Mouse (Mus musculus) ES-Bruce4 (cell line): ENCODE results near the gene Rnase12. TPM values are rescaled to one million over a fixed set of nuclear protein-coding genes. Genes with fewer than 3 reads are reported as not detected.

Experiments
- H3K27ac ChIP-seq: 2 replicates; pipeline ENCODE4 v1.5.1; 2012; ENCODE audit warnings: low read length, inconsistent platforms; ENCODE audit not compliant: insufficient read depth
- H3K27me3 ChIP-seq: 2 replicates; pipeline ENCODE4 v1.6.1; 2012; ENCODE audit warnings: mild to moderate bottlenecking, low read length, inconsistent platforms; ENCODE audit not compliant: control insufficient read depth, poor library complexity, insufficient read depth, severe bottlenecking
- H3K36me3 ChIP-seq: 2 replicates; pipeline ENCODE4 v1.6.1; 2012; ENCODE audit warnings: inconsistent platforms, mild to moderate bottlenecking, low read length, moderate library complexity; ENCODE audit not compliant: control insufficient read depth, poor library complexity, insufficient read depth, severe bottlenecking
- H3K4me1 ChIP-seq: one replicate; pipeline ENCODE4 v1.8.1; 2011; ENCODE audit warnings: low read length; ENCODE audit not compliant: control insufficient read depth, insufficient read depth
- H3K4me3 ChIP-seq: 2 replicates; pipeline ENCODE4 v1.5.1; 2011; ENCODE audit warnings: low read depth, mild to moderate bottlenecking, low read length
- H3K9ac ChIP-seq: 2 replicates; pipeline ENCODE4 v1.6.1; 2012; ENCODE audit warnings: low read depth, mild to moderate bottlenecking, inconsistent platforms; ENCODE audit not compliant: poor library complexity, severe bottlenecking
- H3K9me3 ChIP-seq: replicated peaks from 2 replicates; pipeline ENCODE4 v1.6.1; 2012; ENCODE audit warnings: mild to moderate bottlenecking, low read length, inconsistent platforms; ENCODE audit not compliant: control insufficient read depth, poor library complexity, insufficient read depth, severe bottlenecking
- CTCF ChIP-seq: IDR thresholded peaks from one replicate; pipeline ENCODE4 v1.8.1; 2011; ENCODE audit warnings: low read depth, low read length
- EP300 ChIP-seq: IDR thresholded peaks from 2 replicates; pipeline ENCODE4 v1.6.1; 2011; ENCODE audit warnings: low read depth, low read length; ENCODE audit not compliant: insufficient read depth
- POLR2A ChIP-seq: IDR thresholded peaks from one replicate; pipeline ENCODE4 v1.8.1; 2011; ENCODE audit warnings: low read length; ENCODE audit not compliant: insufficient read depth
- polyA plus RNA-seq: library from polyadenylated mRNA; stranded (reverse); fragments of >200 nt; gene quantifications from 2 replicates; pipeline ENCODE4 v1.2.4, GENCODE M21; 2011; ENCODE audit warnings: low read depth; ENCODE audit not compliant: missing spikeins, insufficient read depth, insufficient read length

The Rnase12 gene
- polyA plus RNA-seq, 1 experiment: not detected

DNA sequence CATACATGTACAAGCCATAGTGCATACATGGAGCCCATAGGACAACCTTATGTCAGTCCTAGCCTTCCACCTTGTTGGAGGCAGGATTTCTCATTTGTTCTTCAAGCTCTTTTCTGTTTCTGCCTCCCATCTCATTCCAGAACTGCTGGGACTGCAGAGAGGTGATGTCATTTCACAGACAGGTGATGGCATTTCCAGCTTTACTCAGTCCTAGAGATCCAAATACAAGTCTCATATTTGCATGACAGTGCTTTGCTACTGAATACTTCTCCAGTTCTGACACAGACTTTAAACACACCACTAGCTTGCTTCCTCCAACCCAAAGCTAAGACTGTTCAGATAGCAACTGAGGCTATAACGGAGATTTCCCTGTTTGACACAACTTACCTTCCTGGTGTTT is 21.7 kb upstream of the Rnase12 start:
- Histone ChIP-seq H3K4me1 (peaks cover 1% of the 10 kb centered on the region), H3K27me3 (no peaks in the 10 kb centered on the region), H3K9me3 (no peaks in the 10 kb centered on the region), H3K4me3 (no peak overlapping the region), H3K9ac (no peak overlapping the region), H3K27ac (no peak overlapping the region), H3K36me3 (no peaks in the 10 kb centered on the region)
- no peak for TF ChIP-seq EP300
- no peak for TF ChIP-seq CTCF
- no peak for TF ChIP-seq POLR2A

DNA sequence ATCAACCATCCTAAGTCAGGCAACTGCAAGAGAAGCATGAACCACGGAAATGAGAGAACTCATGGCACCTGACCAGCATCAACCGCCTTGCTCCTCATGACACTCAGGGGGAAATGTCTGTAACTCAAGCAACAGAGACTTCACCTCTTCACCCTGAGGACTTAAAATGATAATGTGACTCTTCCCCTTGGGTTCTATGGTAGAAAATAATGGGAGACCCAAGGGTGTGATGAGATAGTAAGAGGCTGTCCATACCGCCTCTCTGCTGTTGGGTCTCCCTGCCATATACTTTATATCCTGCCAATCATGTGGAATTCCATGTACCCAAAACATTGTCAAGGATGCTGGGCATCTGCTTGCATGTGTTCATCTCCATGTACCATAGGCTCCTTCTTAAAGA is 16.9 kb upstream of the Rnase12 start, which contains the start of gene Olfr750:
Olfr750 (minus strand) TSS at position 101 of the 400 bp plus-strand sequence.
- no peak within 1 kb of the TSS for H3K9ac ChIP-seq
- no peaks in the 10 kb centered on the region for H3K36me3 ChIP-seq
- H3K4me1 ChIP-seq: no peaks in the 10 kb centered on the region
- TF ChIP-seq CTCF (no peak), POLR2A (no peak), EP300 (no peak)
- no peak within 1 kb of the TSS for H3K4me3 ChIP-seq
- H3K27ac ChIP-seq: no peak within 1 kb of the TSS
- H3K27me3 ChIP-seq: no peaks in the 10 kb centered on the region
- no peaks in the 10 kb centered on the region for H3K9me3 ChIP-seq

DNA sequence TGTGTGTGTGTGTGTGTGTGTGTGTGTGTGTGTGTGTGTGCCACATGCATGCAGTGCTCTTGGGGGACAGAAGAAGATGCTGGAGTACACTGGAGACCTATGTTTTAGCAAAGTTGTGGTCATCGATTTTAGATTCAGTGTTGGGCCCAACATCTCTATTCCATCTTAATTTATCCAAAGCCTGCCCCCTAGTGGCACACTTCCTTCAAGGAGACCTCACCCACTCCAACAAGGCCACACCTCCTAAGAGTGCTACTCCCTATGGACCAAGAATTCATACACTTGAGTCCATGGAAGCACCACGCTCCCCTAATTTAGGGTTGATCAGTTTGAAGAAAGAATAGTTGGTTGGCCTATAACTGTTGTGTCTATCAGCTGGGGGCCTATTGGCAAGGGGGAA is 12.2 kb upstream of the Rnase12 start:
- H3K9me3 ChIP-seq: no peaks in the 10 kb centered on the region
- TF ChIP-seq POLR2A (no peak), EP300 (no peak), CTCF (peak; percentile 38)
- H3K4me1 ChIP-seq: no peaks in the 10 kb centered on the region
- H3K27ac ChIP-seq: no peak overlapping the region
- H3K36me3 ChIP-seq: no peaks in the 10 kb centered on the region
- H3K4me3 ChIP-seq: no peak overlapping the region
- no peaks in the 10 kb centered on the region for H3K27me3 ChIP-seq
- H3K9ac ChIP-seq: no peak overlapping the region

DNA sequence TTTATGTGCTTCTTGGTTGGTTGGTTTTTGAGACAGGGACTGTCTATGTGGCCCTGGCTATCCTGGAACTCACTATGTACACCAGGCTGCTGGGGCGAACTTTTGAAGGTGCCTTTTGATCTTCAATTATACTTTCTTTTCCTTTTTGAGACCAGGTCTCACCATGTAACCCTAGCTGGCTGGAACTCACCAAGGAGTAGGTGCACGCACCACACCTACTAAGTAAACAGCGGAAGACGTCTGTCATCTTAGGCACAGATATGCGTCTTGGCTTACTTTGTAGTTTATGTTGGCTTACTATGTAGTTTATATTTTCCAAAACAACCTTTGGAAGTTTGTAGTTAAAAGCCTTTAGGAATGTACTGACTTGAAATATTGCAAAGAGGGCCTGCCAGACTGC is 11.5 kb upstream of the Rnase12 start:
- Histone ChIP-seq H3K27ac (no peak overlapping the region), H3K9me3 (no peaks in the 10 kb centered on the region), H3K9ac (no peak overlapping the region), H3K27me3 (no peaks in the 10 kb centered on the region), H3K4me3 (no peak overlapping the region), H3K4me1 (no peaks in the 10 kb centered on the region), H3K36me3 (no peaks in the 10 kb centered on the region)
- TF ChIP-seq POLR2A (no peak), CTCF (no peak), EP300 (no peak)

DNA sequence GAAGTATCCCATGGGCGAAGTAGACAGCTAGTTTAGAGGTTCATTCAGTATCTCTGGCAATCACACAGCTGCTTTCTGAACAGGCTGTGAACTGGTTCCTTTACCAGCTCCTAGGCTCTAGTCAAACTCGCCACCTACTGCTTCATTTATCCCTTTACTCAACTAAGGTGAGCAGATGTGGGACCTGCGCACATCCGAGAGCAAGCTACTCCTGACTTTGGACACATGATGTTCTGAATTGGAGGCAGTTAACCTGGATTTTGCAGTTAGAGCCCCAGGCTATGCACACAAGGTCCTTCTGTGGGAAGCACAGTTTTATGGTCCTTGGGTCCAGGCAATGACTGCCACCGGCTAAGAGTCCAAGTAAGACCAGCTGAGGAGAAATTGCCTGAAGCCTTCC is 3.3 kb upstream of the Rnase12 start:
- Histone ChIP-seq H3K27ac (no peak overlapping the region), H3K27me3 (no peaks in the 10 kb centered on the region), H3K9me3 (no peaks in the 10 kb centered on the region), H3K36me3 (no peaks in the 10 kb centered on the region), H3K9ac (no peak overlapping the region), H3K4me1 (no peaks in the 10 kb centered on the region), H3K4me3 (no peak overlapping the region)
- TF ChIP-seq CTCF (no peak), EP300 (no peak), POLR2A (no peak)

DNA sequence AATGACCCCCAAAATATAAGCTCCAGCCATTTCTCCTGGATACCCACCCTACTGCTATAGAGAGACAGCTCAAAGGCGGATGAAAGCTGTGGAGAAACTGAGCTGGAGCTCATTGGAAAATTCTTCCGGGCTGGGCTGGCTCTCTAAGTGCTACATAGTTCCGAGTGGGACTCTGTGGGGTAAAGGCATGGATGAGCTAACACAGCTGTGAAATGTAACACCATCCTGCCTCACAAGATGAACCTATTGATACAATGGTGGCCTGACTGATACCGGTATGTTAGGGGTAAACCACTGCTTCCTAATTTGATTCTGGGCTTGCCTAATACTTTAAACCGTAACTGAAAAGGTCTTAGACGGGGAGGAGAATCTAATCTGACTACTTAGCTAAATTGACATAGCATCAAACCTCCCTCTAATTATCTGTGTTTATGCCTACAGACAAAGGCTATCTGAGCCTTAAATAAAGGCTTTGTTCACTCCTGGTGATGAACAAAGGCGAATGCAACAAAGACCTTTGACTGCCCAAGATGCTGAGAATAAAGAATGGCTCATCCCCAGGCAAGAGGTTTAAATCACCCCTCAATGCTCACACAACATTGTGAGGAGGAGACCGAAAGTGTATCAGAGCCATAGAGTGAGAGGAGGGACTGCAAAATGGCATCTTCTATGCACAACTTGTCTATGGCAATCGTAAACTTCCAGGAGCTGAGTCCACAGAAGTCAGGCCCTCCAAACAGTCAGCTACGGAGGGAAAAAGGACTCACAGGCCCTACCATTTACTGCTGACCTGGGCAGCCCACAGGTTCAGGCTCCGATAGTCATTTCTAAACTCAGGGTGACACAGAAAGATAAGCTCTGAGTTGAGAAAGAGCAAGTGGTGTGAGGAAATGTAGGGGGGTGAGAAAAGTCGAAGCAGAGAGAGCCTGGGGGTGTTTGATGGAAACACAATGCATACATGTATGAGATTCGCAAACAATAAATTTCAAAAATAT is 2.9 kb downstream of the Rnase12 start:
- no peaks in the 10 kb centered on the region for H3K36me3 ChIP-seq
- TF ChIP-seq EP300 (no peak), CTCF (no peak), POLR2A (no peak)
- H3K27ac ChIP-seq: no peak overlapping the region; the same call in 1 of the 2 replicates
- H3K4me3 ChIP-seq: no peak overlapping the region
- no peaks in the 10 kb centered on the region for H3K27me3 ChIP-seq
- peaks cover 3% of the 10 kb centered on the region for H3K4me1 ChIP-seq
- no peaks in the 10 kb centered on the region for H3K9me3 ChIP-seq
- H3K9ac ChIP-seq: no peak overlapping the region
